Mouse (Mus musculus): Measurements from ENCODE around the gene Frmd4a. TPM values are rescaled to one million over a fixed set of nuclear protein-coding genes. Genes with fewer than 3 reads are reported as not detected.

Frmd4a gene
- total RNA-seq, 2 experiments from 2014 or later = 45.7 to 52.5 TPM

DNA sequence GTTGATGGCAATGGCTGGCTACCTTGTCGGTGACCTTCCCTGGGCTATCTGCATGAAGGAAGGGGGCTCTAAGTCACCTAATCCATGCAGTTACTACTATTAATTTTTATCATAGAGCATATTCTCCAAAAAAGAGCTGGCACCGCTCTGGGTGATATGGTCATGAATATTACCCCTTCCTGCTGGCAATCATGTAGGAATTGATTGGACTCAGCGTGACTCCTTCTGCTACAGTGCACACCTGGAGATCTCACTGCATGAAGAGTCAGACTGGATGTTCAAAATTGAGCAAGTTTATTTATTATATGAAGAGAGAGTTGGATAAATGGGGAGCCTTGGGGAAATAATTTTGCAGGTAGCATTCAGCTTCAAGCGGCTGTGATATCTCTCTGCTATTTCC lies 113.7 kb downstream of the Frmd4a start:
- intact Hi-C loops (cut with DNase I) = no loop called here
- DNase-seq = no peak

- intact Hi-C loops (cut with DNase I) = no loop called here
- no peak for DNase-seq
These were observed 120.0 kb downstream of the Frmd4a start for GRCm38 (mm10) chr2:4137493-4137892.

DNA sequence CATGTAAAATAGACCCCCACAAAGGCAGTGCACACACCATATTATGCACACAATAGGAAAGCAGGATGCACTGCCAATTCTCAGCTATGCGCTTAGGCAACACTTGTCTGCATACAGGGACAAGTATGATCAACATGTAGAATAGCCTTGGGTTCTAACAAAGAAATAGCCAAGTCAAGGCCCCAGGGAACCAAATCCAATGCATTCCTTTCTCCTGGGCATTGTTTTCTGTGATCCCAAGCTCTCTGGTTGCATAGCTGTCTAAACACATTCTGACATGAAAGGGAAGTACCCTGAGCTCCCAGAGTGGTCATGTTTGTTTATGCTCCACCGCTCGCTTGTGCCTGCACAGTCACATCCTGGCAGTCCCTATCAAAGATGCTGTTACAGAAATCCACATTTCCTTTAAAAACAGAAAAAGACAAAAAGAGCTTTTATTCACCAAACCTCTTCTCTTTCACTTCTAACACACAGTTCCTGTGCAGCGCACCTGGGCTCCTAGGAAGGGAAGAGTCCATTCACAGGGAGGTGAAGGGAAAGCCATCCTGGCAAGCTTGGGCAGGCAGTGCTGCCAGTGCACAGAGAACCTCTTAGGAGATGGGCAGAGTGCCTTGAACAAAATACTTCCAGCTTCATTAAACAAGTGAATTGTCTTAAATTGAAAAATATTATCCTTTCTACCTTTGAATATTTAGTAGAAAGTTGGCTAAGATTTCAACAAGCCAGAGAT lies 124.9 kb downstream of the Frmd4a start:
- intact Hi-C loops (cut with DNase I) = no loop called here
- DNase-seq = no peak

- intact Hi-C loops (cut with DNase I) = no loop called here
These were observed 126.9 kb downstream of the Frmd4a start for GRCm38 (mm10) chr2:4144424-4144823.

GRCm38 (mm10) chr2:4152521-4153040 lies 135.1 kb downstream of the Frmd4a start:
- DNase-seq = peak in 1 of 2 experiments; percentile 5
- intact Hi-C loops (cut with DNase I) = no loop called here

More at GRCm38 (mm10) chr2:4144424-4144823, 126.9 kb downstream of the Frmd4a start:
- no peak for DNase-seq

GRCm38 (mm10) chr2:4153131-4153631 lies 135.7 kb downstream of the Frmd4a start:
- DNase-seq = peak; percentile 28 to 42
- intact Hi-C loops (cut with DNase I) = no loop called here

DNA sequence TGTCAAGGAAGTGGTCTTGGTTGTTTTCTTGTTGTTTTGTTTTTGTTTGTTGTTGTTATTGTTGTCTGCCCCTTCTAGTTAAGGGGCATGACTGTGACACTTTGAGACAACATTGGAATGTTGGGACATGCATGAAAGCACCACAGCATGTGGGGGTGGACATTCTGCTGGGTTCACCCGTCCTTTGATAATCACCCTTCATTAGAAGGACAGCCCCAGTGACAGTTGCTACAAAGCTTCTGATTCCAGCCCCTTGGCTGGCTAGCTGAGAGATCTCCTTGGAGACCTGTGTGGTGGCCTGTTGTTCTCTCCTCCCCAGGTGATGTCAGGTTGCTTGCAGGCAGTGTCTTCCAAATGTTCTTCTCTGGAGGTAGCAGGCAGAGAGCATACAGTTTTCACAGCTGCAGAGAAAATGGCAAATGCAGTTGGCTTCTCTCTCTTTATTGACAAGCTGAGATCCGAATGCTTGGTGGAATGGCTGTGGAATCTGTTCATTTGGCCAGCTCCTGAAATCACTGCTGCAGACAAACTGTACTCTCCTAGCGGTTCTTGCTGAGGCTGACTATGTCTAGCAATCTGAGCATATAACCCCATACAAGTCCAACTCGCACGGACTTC lies 136.6 kb downstream of the Frmd4a start:
- intact Hi-C loops (cut with DNase I) = no loop called here
- DNase-seq = no peak

DNA sequence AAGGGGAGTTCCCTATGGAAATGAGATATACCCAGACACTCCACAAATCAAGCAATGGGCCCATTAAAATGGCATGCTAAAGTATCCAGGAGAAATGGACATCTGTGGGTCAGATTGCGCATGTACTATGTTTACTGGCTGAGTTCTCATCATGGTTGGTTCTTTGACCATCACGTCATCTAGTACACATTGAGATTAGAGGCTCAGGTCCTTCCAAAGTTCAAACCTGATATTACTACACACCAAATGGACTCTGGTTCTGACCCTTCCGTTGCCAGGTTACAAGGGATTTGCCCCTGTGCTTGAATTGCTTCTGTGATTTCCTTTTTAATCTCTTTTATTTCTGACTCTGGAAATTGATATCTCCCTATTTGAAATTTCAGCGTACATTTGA lies 137.1 kb downstream of the Frmd4a start:
- intact Hi-C loops (cut with DNase I) = no loop called here
- DNase-seq = no peak

- no peak for DNase-seq
- intact Hi-C loops (cut with DNase I) = no loop called here
These were observed 137.9 kb downstream of the Frmd4a start for GRCm38 (mm10) chr2:4155406-4155805.

DNA sequence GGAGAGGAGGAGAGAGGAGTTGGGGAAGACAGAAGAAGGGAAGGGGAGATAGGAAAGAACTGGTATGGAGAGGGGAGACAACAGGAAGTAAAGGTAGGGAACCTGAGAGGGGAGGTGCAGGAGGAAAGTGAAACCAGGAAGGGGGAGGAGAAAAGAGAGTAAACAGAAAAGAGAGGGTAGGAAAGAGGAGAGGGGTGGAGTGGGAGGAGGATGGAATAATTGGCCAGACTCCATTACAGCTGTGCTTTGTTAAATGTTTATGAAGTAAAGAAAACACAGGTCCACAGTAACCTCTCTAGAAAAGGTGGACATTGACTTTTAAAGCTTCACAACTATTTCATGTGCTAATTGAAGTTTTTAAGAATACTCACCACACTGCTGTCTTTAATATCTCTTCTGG lies 139.0 kb downstream of the Frmd4a start:
- intact Hi-C loops (cut with DNase I) = no loop called here
- no peak for DNase-seq

DNA sequence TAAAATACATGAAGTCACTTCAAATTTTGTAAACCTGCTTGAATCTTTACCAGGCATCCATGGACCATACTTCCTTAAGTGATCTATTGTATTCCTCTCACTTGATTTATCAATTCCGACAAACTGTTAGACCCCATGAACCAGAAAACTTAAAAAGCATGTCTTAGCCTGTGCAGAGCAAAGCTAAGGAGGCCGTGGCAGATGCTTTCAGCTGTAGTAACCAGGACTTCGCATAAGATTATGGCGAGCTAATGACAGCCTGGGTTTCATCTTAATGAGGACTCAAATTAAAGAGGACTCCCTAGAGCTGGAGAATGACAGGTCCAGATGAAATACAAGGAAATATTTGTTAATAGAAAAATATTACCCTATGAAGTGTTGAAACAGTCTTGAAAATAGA lies 139.9 kb downstream of the Frmd4a start:
- no peak for DNase-seq
- intact Hi-C loops (cut with DNase I) = no loop called here

GRCm38 (mm10) chr2:4159574-4160203 lies 142.2 kb downstream of the Frmd4a start:
- DNase-seq = peak; percentile 33 to 49
- intact Hi-C loops (cut with DNase I) = no loop called here

GRCm38 (mm10) chr2:4166191-4166590 lies 148.7 kb downstream of the Frmd4a start:
- intact Hi-C loops (cut with DNase I) = no loop called here

DNA sequence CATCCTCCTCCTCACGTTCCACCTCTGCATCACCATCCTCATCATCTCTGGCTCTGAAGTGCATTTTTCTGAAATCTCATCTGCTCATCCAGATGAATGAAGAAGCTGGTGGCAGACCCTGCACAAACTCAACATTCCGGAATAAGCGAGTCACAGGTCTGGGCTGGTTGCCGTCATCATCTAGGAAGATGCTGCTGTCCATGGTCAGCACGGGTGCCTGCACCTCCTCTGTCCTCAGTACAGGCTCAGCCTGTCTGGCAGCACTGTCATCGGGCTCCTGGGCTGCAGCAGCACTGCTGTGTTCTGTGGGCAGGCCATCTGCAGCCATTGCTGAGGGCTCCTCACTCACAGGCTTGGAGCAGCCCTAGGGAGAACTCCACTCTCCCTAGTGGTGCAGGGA lies 149.6 kb downstream of the Frmd4a start:
- no peak for DNase-seq
- intact Hi-C loops (cut with DNase I) = no loop called here

More at GRCm38 (mm10) chr2:4166191-4166590, 148.7 kb downstream of the Frmd4a start:
- DNase-seq = no peak

GRCm38 (mm10) chr2:4169726-4170125 lies 152.2 kb downstream of the Frmd4a start:
- intact Hi-C loops (cut with DNase I) = no loop called here
- DNase-seq = no peak

- no peak for DNase-seq
- intact Hi-C loops (cut with DNase I) = no loop called here
These were observed 152.7 kb downstream of the Frmd4a start for GRCm38 (mm10) chr2:4170189-4170588.

DNA sequence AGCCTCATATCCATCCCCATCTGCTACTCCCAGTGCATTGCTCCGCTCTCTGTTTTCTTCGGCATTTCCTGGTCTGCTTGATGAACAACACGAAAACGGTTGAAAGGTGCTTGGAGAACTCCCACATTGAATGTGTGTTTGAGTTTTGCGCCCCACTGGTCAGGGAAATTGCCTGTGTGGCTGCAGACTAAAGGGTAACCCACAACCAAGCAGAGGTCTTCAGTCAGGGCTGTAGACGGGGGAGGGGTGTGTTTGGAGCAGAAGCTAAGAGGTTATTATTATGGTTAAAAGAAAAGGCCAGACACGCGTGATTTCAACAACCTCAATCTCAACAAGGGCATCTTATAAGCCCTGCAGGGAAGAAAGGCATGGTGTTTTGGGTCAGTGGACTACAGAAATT lies 167.5 kb downstream of the Frmd4a start:
- intact Hi-C loops (cut with DNase I) = no loop called here
- DNase-seq = no peak

DNA sequence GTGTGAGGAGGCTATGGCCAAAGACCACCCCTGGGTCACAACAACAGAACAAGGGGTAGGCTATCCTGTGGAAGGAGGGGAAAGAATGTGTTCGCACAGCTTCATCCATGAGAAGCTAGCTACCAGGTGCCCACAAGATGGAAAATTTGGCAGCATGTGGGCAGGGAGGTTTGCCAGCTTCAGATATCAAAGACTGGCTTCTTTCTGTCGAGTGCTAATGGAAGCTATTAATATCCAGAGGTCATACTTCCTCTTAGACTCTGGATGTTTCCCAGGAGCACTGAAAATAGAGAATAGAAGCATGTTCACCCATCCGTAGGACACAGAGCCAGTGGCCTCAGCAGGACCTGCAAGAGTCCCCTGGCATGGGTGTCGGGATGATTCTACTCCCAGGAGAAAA lies 170.0 kb downstream of the Frmd4a start:
- intact Hi-C loops (cut with DNase I) = no loop called here
- DNase-seq = peak; percentile 85 to 87

DNA sequence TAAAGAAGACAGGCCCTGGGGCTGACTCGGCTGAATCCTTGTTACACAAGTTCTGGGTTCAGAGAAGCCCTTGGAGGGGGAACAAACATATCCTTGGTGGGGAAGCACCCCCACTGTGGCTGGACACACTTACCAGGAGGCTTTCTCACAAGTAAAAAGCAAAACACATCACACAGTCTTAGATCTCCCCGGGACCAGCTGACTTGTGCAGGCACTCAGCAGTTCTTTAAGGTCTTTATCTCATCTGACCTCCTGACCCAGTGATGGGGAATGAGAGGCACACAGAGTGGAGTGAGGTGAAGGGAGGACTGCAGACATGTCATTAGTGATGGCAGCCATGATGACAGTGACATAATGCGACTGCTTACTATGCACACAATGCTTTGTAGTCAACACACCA lies 170.8 kb downstream of the Frmd4a start:
- DNase-seq = peak; percentile 11 to 13
- intact Hi-C loops (cut with DNase I) = no loop called here

DNA sequence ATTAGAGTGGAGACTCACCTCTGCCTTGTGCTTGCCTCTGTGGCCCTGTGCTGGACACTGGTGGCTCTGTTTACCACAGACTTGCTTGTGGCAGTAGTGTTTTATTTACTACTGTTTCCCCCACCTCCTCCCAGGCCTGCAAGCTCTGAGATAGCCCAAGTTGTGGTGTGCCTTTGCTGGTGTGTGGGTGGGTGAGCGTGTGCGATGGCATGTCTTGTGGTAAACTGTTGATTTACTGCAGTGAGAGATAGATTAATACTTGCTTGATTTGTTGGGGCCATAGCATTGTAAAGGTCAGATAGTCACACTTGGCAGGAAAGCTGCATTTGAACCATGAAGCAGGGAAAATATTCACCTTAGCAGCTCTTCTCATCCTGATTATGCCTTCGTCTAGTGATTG lies 172.8 kb downstream of the Frmd4a start:
- DNase-seq = no peak
- intact Hi-C loops (cut with DNase I) = no loop called here

DNA sequence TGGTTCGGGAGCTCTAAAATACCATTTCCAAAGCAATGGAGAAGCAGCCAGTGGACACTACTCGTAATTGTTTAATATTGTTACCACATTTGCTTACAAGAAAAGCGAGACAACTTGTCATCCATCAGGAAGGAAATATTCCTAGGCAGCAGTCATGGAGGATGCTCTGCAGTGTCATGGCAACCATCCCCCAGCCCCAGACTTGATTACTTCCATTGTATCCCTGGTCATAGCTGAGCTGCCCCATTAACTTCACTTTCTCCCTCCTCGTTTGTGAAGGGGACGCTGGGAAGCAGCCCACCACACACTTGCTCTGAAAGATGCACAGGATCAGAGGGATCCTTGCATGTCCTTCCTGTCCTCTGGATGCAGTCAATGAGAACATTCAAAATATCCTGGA lies 173.5 kb downstream of the Frmd4a start:
- no peak for DNase-seq
- intact Hi-C loops (cut with DNase I) = no loop called here

DNA sequence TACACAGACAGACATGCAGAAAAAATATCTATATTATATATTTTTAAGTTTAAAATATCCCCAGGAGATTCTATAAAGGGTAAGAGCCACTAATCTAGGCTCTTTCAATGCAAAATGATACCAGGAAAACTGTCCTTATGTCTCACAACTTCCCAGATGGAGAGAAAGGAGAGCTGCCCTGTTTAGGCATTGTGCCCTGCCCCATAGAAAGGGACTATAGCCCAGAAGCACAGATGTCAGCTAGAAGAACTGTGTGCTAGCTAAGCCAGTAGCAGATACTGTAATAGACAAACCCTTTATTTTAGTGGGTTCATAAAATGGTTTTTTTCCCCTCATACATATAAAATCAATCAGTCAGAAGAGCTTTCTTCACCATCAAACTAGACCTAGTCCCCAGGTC lies 175.7 kb downstream of the Frmd4a start:
- intact Hi-C loops (cut with DNase I) = no loop called here
- DNase-seq = no peak

All from heart, postnatal 10 days (tissue).